Mouse (Mus musculus) heart, embryonic 13.5 days (tissue): ENCODE results near the gene Gtpbp3. TPM values are rescaled to one million over a fixed set of nuclear protein-coding genes. Genes with fewer than 3 reads are reported as not detected.

Experiments
- ATAC-seq: fragments of 200-750 bp; cut with Nextera tagmentation; 2 replicates; pipeline ENCODE4 v1.8.0; 2017; ENCODE audit warnings: moderate TSS enrichment; ENCODE audit not compliant: insufficient number of reproducible peaks, low FRiP score, low TSS enrichment; ENCODE audit errors: extremely low read depth
- H3K27ac ChIP-seq: fragments of 300-500 bp; sonication (generic); replicated peaks from 2 replicates; pipeline ENCODE4 v1.5.1; 2015; ENCODE audit warnings: moderate library complexity, mild to moderate bottlenecking, inconsistent platforms
- H3K27me3 ChIP-seq: fragments of 300-500 bp; sonication (generic); replicated peaks from 2 replicates; pipeline ENCODE4 v1.6.1; 2015; ENCODE audit warnings: mild to moderate bottlenecking, inconsistent platforms
- H3K36me3 ChIP-seq: fragments of 300-500 bp; sonication (generic); 2 replicates; pipeline ENCODE4 v1.6.1; 2015; ENCODE audit warnings: mild to moderate bottlenecking, inconsistent platforms
- H3K4me1 ChIP-seq: fragments of 300-500 bp; sonication (generic); 2 replicates; pipeline ENCODE4 v1.6.1; 2015; ENCODE audit warnings: inconsistent platforms
- H3K4me2 ChIP-seq: fragments of 300-500 bp; sonication (generic); 2 replicates; pipeline ENCODE4 v1.6.1; 2015; ENCODE audit warnings: inconsistent platforms, mild to moderate bottlenecking, moderate library complexity
- H3K4me3 ChIP-seq: fragments of 300-500 bp; sonication (generic); 2 replicates; pipeline ENCODE4 v1.5.1; 2015; ENCODE audit warnings: moderate library complexity, mild to moderate bottlenecking, inconsistent platforms
- H3K9ac ChIP-seq: fragments of 300-500 bp; sonication (generic); 2 replicates; pipeline ENCODE4 v1.6.1; 2015; ENCODE audit warnings: inconsistent platforms, mild to moderate bottlenecking, moderate library complexity
- H3K9me3 ChIP-seq: fragments of 300-500 bp; sonication (generic); 2 replicates; pipeline ENCODE4 v1.6.1; 2016; ENCODE audit warnings: inconsistent platforms
- WGBS: fragments of 180-500 bp; shearing (Covaris S2); methylation state at CpG from one replicate; pipeline ENCODE4 v1.1.7; 2015; ENCODE audit warnings: mixed read lengths; 5-methylcytosine and 5-hydroxymethylcytosine counted together
- polyA plus RNA-seq: library from polyadenylated mRNA; unstranded; fragments of >200 nt; fragmentation: Nextera tagmentation; extraction: Ambion mirVana; gene quantifications from 2 replicates; pipeline ENCODE4 v1.2.1, GENCODE M21; 2015

The Gtpbp3 gene
- polyA plus RNA-seq, 1 experiment from 2014 or later: 12.6 TPM

DNA sequence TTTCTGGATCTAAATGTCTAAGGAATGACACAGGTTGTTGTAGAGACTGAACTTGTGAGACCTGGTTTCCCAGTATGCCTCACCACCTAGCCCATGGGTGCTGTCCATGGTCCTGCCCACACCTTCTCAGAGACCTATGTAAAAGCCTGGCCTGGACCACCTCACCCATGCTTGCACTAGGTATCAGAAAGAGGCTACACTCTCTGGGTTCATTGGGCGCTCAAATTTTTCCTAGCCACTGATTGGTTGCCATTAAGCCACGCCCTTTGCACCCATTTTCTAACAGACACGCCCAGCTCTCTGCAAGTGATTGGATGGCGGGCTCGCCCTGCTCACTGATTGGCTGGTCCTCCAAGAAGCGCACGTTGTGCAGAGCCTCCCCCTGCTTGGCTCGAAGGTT is 4.0 kb upstream of the Gtpbp3 start:
- WGBS: 40% methylated on average over 8 of the region's 8 CpGs
- Histone ChIP-seq H3K36me3 (peaks cover 11% of the 10 kb centered on the region; the same call in 1 of the 2 replicates), H3K4me2 (no peak overlapping the region), H3K9ac (no peak overlapping the region), H3K27ac (no peak overlapping the region), H3K4me3 (no peak overlapping the region), H3K27me3 (peaks cover 38% of the 10 kb centered on the region), H3K4me1 (peaks cover 12% of the 10 kb centered on the region), H3K9me3 (no peaks in the 10 kb centered on the region)
- no peak for ATAC-seq

DNA sequence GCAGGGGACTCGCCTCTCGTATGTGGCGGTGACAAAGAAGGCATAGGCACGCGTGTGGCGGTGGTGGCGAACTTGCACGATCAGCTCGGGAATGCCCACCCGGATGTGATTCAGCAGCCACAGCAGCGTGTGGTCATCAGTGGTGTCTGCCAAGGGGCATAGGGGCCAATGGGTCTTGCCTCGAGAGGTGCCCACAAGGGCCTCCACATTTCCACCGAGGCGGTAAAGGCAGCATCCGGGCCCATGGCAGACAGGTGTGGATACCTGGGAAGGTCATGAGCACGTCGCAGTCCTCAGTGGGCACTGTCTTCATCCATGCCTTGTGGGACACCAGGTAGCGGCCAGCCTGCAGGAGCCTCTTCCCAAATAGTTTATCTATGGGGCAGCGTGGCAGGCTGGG is 3.2 kb upstream of the Gtpbp3 start:
- Histone ChIP-seq H3K9me3 (no peaks in the 10 kb centered on the region), H3K27ac (no peak overlapping the region), H3K9ac (0 out of 2 replicates have a peak overlapping the region, but pooled peaks have one; percentile 88), H3K27me3 (peaks cover 33% of the 10 kb centered on the region), H3K4me2 (peak overlapping the region; percentile 92), H3K4me1 (peaks cover 20% of the 10 kb centered on the region), H3K36me3 (peaks cover 11% of the 10 kb centered on the region; the same call in 1 of the 2 replicates), H3K4me3 (peak overlapping the region; percentile 76; the same call in 1 of the 2 replicates)
- ATAC-seq: no peak
- 86% methylated on average over 19 of the region's 19 CpGs for WGBS

DNA sequence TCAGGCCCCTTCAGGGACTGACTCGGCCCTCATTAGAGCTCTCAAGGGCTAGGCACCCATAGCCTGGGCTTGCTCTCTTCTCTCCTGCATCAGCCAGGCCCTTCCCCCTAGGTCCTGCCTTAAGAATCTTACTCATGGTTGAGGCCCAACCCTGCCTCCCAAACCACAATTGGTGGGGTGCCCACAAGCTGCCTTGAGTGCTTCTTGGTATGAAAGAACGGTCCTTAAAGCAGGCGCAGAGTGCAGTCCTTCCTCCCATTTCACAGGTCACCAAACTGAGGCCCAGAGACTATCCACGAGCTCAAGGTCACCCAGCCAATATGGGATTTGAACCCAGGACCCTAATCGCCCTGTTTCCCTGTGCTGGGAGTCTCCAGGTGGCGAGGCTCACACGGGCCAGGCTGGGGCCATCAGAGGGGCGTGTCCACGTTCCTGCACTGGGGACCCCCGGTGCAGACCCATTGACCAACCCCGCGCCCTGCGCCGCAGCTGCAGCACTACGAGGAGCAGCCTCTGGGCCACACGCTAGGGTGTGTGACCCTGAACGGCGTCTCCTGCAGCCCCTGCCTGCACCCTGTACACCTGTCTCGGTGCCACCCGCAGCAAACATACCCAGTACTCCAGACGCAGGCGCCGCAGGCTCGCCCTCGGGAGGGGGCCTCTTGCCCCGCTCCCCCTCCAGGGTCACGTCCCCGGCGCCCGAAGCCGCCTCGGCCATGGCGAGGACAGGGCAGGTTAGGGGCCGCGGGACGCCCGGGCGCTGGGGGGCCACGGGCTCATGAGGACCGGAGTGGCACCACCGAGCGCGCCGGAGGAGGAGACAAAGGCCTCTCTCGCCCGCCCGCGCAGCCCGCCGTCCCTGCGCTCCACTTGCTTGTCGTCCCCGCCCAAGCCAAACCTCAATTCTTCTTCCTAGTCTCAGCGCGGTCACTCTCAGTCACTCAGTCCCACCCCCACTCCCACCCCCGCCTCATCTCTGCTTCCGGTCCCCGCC is 2.5 kb upstream of the Gtpbp3 start, which contains the start of gene Ano8:
Ano8 (minus strand) TSS at position 822 of the 994 bp plus-strand sequence.
- H3K9ac ChIP-seq: peak within 1 kb of the TSS; percentile 88
- H3K27ac ChIP-seq: peak within 1 kb of the TSS; percentile 58
- WGBS: 5% methylated on average over 58 of the region's 58 CpGs
- peak within 1 kb of the TSS; percentile 76 for H3K4me3 ChIP-seq
- peak; percentile 32; the same call in 1 of the 2 replicates for ATAC-seq
- no peaks in the 10 kb centered on the region for H3K9me3 ChIP-seq
- H3K4me2 ChIP-seq: peak within 1 kb of the TSS; percentile 92
- H3K36me3 ChIP-seq: peaks cover 17% of the 10 kb centered on the region
- H3K4me1 ChIP-seq: peaks cover 25% of the 10 kb centered on the region
- peaks cover 27% of the 10 kb centered on the region for H3K27me3 ChIP-seq

DNA sequence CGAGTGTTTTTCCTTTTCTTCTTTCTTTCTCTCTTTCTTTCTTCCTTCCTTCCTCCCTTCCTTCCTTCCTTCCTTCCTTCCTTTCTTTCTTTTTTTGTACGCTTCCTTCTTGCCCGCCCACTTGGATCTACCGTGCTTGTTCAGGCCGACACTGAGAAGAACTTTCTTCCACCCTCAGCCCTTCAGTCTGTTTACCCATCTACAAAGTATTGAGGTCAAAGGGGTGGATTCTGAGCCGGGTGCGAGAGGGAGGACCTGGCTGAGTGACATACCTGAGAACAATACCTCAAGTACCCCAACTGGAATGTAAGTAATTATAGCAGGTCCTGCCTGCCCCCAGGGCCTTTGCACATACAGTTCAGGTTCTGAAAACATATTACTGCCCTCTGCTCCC is 1.8 kb upstream of the Gtpbp3 start:
- Histone ChIP-seq H3K27me3 (peaks cover 21% of the 10 kb centered on the region), H3K27ac (0 out of 2 replicates have a peak overlapping the region, but pooled peaks have one; percentile 22), H3K9ac (peak overlapping the region; percentile 88), H3K9me3 (no peaks in the 10 kb centered on the region), H3K4me2 (peak overlapping the region; percentile 92), H3K36me3 (peaks cover 24% of the 10 kb centered on the region), H3K4me3 (peak overlapping the region; percentile 76), H3K4me1 (peaks cover 25% of the 10 kb centered on the region)
- ATAC-seq: no peak
- 24% methylated on average over 7 of the region's 7 CpGs for WGBS

DNA sequence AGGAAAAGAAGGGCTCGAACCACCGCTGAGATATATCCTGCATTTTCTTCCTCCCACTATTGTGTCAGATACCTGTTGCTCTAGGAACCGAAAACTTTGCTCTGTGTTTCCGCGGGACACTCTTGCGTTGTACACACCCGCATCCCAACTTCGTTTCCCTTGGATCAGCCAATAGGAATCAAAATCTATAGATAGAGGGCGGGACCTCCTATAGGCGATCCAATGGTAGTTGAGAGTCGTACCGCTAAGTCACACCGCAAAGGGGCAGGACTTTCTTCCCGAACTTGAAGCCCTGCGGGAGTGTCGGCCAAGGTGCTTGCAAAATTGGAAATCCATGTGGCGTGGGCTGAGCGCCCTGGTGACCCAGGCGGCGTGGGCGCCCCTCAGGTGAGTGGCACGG is 551 bp downstream of the Gtpbp3 start:
- no peaks in the 10 kb centered on the region for H3K27me3 ChIP-seq
- peak overlapping the region; percentile 92 for H3K27ac ChIP-seq
- peak; percentile 74 for ATAC-seq
- peaks cover 25% of the 10 kb centered on the region for H3K4me1 ChIP-seq
- peak overlapping the region; percentile 91 for H3K9ac ChIP-seq
- H3K4me2 ChIP-seq: peak overlapping the region; percentile 99
- under 1% methylated on average over 22 of the region's 22 CpGs for WGBS
- peaks cover 37% of the 10 kb centered on the region for H3K36me3 ChIP-seq
- H3K9me3 ChIP-seq: no peaks in the 10 kb centered on the region
- H3K4me3 ChIP-seq: peak overlapping the region; percentile 79

DNA sequence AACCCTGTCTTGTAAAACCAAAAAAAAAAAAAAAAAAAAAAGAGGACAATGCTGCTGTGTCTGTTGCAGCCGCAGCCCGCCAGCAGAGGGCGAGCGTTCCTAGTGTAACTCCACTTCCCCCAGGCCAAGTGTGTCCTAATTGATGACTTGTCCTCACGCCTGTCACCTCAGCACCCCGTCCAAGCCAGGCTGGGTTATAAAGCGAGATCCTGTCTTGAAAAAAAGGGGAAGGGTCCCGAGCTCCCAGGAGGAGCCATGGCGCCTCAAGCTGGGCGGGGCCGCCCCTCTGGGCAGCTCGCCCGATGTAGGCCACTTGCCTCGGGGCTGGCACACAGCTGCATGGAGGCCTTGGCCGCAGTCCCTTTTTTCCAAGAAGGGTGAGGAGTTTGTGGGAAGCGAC is 7.1 kb downstream of the Gtpbp3 start:
- peak overlapping the region; percentile 28; the same call in 1 of the 2 replicates for H3K9ac ChIP-seq
- H3K27me3 ChIP-seq: no peaks in the 10 kb centered on the region
- H3K4me3 ChIP-seq: no peak overlapping the region
- WGBS: 28% methylated on average over 16 of the region's 16 CpGs
- peaks cover 47% of the 10 kb centered on the region for H3K36me3 ChIP-seq
- peak overlapping the region; percentile 27 for H3K4me2 ChIP-seq
- peak overlapping the region; percentile 81 for H3K27ac ChIP-seq
- H3K4me1 ChIP-seq: peaks cover 50% of the 10 kb centered on the region
- no peak for ATAC-seq
- H3K9me3 ChIP-seq: no peaks in the 10 kb centered on the region

DNA sequence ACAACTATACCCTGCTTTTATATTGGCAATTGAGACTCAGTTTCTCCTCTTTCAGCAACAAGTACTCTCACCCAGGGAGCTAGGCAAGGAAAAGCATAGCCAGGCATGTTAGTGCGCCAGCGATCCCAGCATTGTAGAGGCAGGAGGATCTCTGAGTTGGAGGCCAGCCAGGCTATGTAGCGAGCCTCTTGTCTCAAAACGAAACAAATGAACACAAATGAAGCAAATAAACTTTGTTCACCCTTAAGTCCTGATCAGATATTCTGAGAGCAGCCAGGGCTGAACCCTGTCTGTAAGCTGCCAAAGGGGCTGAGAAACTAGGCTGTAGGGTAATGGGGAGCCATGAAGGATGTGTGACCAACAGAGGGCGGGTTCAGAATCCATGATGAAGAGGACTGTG is 7.9 kb downstream of the Gtpbp3 start:
- Histone ChIP-seq H3K27me3 (no peaks in the 10 kb centered on the region), H3K36me3 (peaks cover 40% of the 10 kb centered on the region), H3K4me3 (no peak overlapping the region), H3K4me1 (peaks cover 48% of the 10 kb centered on the region), H3K27ac (peak overlapping the region; percentile 81), H3K9me3 (no peaks in the 10 kb centered on the region), H3K4me2 (no peak overlapping the region), H3K9ac (peak overlapping the region; percentile 28; the same call in 1 of the 2 replicates)
- WGBS: 79% methylated on average over 5 of the region's 5 CpGs
- no peak for ATAC-seq

DNA sequence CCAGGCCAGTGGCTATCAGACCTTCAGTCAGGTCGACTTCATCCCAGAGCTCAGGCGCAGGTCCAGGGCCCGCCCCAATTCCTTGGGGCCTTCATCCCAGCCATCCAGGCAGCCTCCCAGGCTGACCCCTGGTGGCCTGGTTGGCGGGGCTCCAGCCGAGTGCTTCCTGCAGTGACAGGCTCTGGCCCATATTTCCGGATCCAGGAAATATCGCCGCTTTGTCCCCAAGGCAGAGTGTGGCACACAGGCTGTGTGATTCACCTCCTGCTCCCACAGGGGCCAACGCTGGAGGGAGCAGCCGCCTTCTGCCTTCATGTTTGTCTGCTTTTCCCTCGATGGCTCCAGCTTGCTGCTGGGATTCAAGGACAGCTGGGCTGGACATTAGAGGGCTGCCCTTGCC is 8.6 kb downstream of the Gtpbp3 start:
- no peaks in the 10 kb centered on the region for H3K27me3 ChIP-seq
- H3K4me1 ChIP-seq: peaks cover 48% of the 10 kb centered on the region
- no peaks in the 10 kb centered on the region for H3K9me3 ChIP-seq
- 27% methylated on average over 11 of the region's 11 CpGs for WGBS
- H3K4me2 ChIP-seq: no peak overlapping the region
- H3K36me3 ChIP-seq: peaks cover 33% of the 10 kb centered on the region
- no peak overlapping the region for H3K4me3 ChIP-seq
- ATAC-seq: peak; percentile 17; the same call in 1 of the 2 replicates
- peak overlapping the region; percentile 81 for H3K27ac ChIP-seq
- peak overlapping the region; percentile 56; the same call in 1 of the 2 replicates for H3K9ac ChIP-seq

DNA sequence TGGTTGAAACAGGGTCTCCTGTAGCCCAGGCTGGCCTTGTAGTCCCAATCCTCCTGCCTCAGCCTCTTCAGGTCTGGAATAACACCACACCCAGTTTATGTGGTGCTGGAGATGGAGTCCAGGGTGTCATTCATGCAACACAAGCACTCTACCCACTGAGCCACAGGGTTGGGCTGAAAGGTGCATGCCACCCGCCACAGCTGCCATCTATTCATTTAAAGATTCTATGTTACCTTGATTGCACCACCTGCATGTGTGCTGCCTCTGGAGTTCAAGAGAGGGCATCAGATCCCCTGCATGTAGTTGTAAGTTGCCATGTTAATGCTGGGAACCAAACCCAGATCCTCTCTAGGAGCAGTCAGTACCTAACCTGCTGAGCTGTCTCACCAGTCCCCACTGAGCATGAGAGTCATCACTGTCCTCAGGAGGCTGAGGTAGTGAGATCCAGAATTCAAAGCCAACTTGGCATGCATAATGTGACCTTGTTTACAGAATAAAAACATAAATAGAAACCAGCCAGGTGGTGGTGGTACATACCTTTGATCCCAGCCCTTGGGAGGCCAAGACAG is 9.3 kb downstream of the Gtpbp3 start:
- H3K36me3 ChIP-seq: peaks cover 27% of the 10 kb centered on the region
- no peak overlapping the region for H3K4me2 ChIP-seq
- H3K27ac ChIP-seq: peak overlapping the region; percentile 81
- no peaks in the 10 kb centered on the region for H3K9me3 ChIP-seq
- no peak for ATAC-seq
- peaks cover 48% of the 10 kb centered on the region for H3K4me1 ChIP-seq
- no peaks in the 10 kb centered on the region for H3K27me3 ChIP-seq
- no peak overlapping the region; the same call in 1 of the 2 replicates for H3K9ac ChIP-seq
- no peak overlapping the region for H3K4me3 ChIP-seq
- 78% methylated on average over 1 of the region's 1 CpGs for WGBS

DNA sequence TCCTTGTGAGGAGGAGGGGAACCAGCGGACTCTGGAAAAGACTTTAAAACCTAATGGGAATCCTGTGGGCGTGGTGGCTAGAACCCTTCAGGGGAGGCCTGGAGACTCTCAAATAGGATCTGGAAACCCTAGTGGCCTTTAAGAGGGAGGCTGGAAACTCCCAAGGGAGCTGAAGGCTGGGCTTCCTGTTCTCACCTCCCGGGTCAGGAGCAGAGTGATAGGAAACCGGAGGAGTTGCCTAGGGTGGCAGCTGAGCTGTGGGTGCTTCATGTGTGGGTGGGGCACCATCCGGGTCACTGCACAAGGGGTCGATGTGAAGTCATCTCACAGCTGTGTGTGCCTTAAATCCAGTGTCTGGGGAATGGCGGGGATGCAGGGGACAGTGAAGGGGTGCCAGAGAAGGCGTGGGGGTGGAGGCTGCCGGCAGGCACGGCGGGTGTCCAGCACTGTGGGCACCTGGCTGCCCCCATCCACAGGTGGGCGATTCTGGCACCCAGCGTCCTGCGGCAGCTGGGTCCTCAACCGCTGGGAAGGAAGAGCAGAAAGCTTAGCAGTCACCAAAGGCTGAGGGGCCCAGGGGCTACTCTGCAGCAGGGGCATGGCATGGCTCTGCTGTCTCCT is 10.1 kb downstream of the Gtpbp3 start:
- ATAC-seq: no peak
- Histone ChIP-seq H3K9ac (peak overlapping the region; percentile 51), H3K9me3 (no peaks in the 10 kb centered on the region), H3K36me3 (peaks cover 18% of the 10 kb centered on the region), H3K4me2 (peak overlapping the region; percentile 33), H3K27ac (peak overlapping the region; percentile 81), H3K4me3 (no peak overlapping the region), H3K4me1 (peaks cover 48% of the 10 kb centered on the region), H3K27me3 (no peaks in the 10 kb centered on the region)
- WGBS: 14% methylated on average over 15 of the region's 15 CpGs
